Mouse (Mus musculus) heart, embryonic 13.5 days (tissue): Measurements from ENCODE around the gene Ang. TPM values are rescaled to one million over a fixed set of nuclear protein-coding genes. Genes with fewer than 3 reads are reported as not detected.
A peak's percentile ranks its signal among the peaks of the same experiment; 100 is the strongest.
"Not testable (repeated sequence)": the region's sequence is repeated elsewhere in the genome, so short reads cannot be mapped to it uniquely, and the experiment has no call there.

Experiments used
- ATAC-seq: fragments of 200-750 bp; cut with Nextera tagmentation; 2 replicates; pipeline ENCODE4 v1.8.0; 2017; ENCODE audit warnings: moderate TSS enrichment; ENCODE audit not compliant: insufficient number of reproducible peaks, low FRiP score, low TSS enrichment; ENCODE audit errors: extremely low read depth
- H3K27ac ChIP-seq: fragments of 300-500 bp; sonication (generic); replicated peaks from 2 replicates; pipeline ENCODE4 v1.5.1; 2015; ENCODE audit warnings: moderate library complexity, mild to moderate bottlenecking, inconsistent platforms
- H3K27me3 ChIP-seq: fragments of 300-500 bp; sonication (generic); replicated peaks from 2 replicates; pipeline ENCODE4 v1.6.1; 2015; ENCODE audit warnings: mild to moderate bottlenecking, inconsistent platforms
- H3K36me3 ChIP-seq: fragments of 300-500 bp; sonication (generic); 2 replicates; pipeline ENCODE4 v1.6.1; 2015; ENCODE audit warnings: mild to moderate bottlenecking, inconsistent platforms
- H3K4me1 ChIP-seq: fragments of 300-500 bp; sonication (generic); 2 replicates; pipeline ENCODE4 v1.6.1; 2015; ENCODE audit warnings: inconsistent platforms
- H3K4me2 ChIP-seq: fragments of 300-500 bp; sonication (generic); 2 replicates; pipeline ENCODE4 v1.6.1; 2015; ENCODE audit warnings: inconsistent platforms, mild to moderate bottlenecking, moderate library complexity
- H3K4me3 ChIP-seq: fragments of 300-500 bp; sonication (generic); 2 replicates; pipeline ENCODE4 v1.5.1; 2015; ENCODE audit warnings: moderate library complexity, mild to moderate bottlenecking, inconsistent platforms
- H3K9ac ChIP-seq: fragments of 300-500 bp; sonication (generic); 2 replicates; pipeline ENCODE4 v1.6.1; 2015; ENCODE audit warnings: inconsistent platforms, mild to moderate bottlenecking, moderate library complexity
- H3K9me3 ChIP-seq: fragments of 300-500 bp; sonication (generic); 2 replicates; pipeline ENCODE4 v1.6.1; 2016; ENCODE audit warnings: inconsistent platforms
- WGBS: fragments of 180-500 bp; shearing (Covaris S2); methylation state at CpG from one replicate; pipeline ENCODE4 v1.1.7; 2015; ENCODE audit warnings: mixed read lengths; 5-methylcytosine and 5-hydroxymethylcytosine counted together
- polyA plus RNA-seq: library from polyadenylated mRNA; unstranded; fragments of >200 nt; fragmentation: Nextera tagmentation; extraction: Ambion mirVana; gene quantifications from 2 replicates; pipeline ENCODE4 v1.2.1, GENCODE M21; 2015

The Ang gene
- polyA plus RNA-seq, 1 experiment from 2014 or later, result 3.9 TPM

- H3K9me3 ChIP-seq, result no peaks in the 10 kb centered on the region
- under 1% methylated on average over 34 of the region's 34 CpGs for WGBS
- H3K27ac ChIP-seq, result peak overlapping the region; percentile 93
- H3K9ac ChIP-seq, result peak overlapping the region; percentile 89
- no peaks in the 10 kb centered on the region for H3K36me3 ChIP-seq
- peak overlapping the region; percentile 79 for H3K4me3 ChIP-seq
- peaks cover 13% of the 10 kb centered on the region for H3K4me1 ChIP-seq
- peaks cover 8% of the 10 kb centered on the region; the same call in 1 of the 2 replicates for H3K27me3 ChIP-seq
- peak overlapping the region; percentile 80 for H3K4me2 ChIP-seq
- peak; percentile 83 for ATAC-seq
Observed at GRCm38 (mm10) chr14:51088970-51089673, 1.8 kb upstream of the Ang start.

GRCm38 (mm10) chr14:51089674-51090076, 1.3 kb upstream of the Ang start:
- Histone ChIP-seq H3K27me3 (0 out of 2 replicates have a peak, but pooled peaks cover 5% of the 10 kb centered on the region), H3K9ac (peak overlapping the region; percentile 89), H3K4me2 (peak overlapping the region; percentile 80), H3K4me1 (peaks cover 12% of the 10 kb centered on the region), H3K36me3 (no peaks in the 10 kb centered on the region), H3K9me3 (no peaks in the 10 kb centered on the region), H3K4me3 (peak overlapping the region; percentile 79), H3K27ac (peak overlapping the region; percentile 93)
- WGBS, result 0% methylated on average over 15 of the region's 15 CpGs
- no peak for ATAC-seq

- Histone ChIP-seq H3K4me3 (peak overlapping the region; percentile 79), H3K27me3 (0 out of 2 replicates have a peak, but pooled peaks cover under 1% of the 10 kb centered on the region), H3K4me2 (peak overlapping the region; percentile 80), H3K27ac (peak overlapping the region; percentile 93), H3K4me1 (peaks cover 12% of the 10 kb centered on the region), H3K9me3 (no peaks in the 10 kb centered on the region), H3K36me3 (no peaks in the 10 kb centered on the region), H3K9ac (peak overlapping the region; percentile 89)
- under 1% methylated on average over 27 of the region's 27 CpGs for WGBS
- ATAC-seq, result 0 out of 2 replicates have a peak, but pooled peaks have one; percentile 8
Observed at GRCm38 (mm10) chr14:51090077-51090781, 721 bp upstream of the Ang start.

- H3K36me3 ChIP-seq, result no peaks in the 10 kb centered on the region
- H3K27me3 ChIP-seq, result no peaks in the 10 kb centered on the region
- peaks cover 9% of the 10 kb centered on the region for H3K4me1 ChIP-seq
- ATAC-seq, result no peak
- H3K27ac ChIP-seq, result peak overlapping the region; percentile 39; the same call in 1 of the 2 replicates
- peak overlapping the region; percentile 80 for H3K4me2 ChIP-seq
- H3K4me3 ChIP-seq, result peak overlapping the region; percentile 79
- H3K9me3 ChIP-seq, result no peaks in the 10 kb centered on the region
- 56% methylated on average over 8 of the region's 8 CpGs for WGBS
- H3K9ac ChIP-seq, result peak overlapping the region; percentile 37; the same call in 1 of the 2 replicates
Observed at GRCm38 (mm10) chr14:51092073-51092620, 1.2 kb downstream of the Ang start.

GRCm38 (mm10) chr14:51093496-51093895, 2.5 kb downstream of the Ang start:
- no peak overlapping the region for H3K4me3 ChIP-seq
- H3K9ac ChIP-seq, result no peak overlapping the region
- 28% methylated on average over 3 of the region's 3 CpGs for WGBS
- no peak for ATAC-seq
- H3K27ac ChIP-seq, result no peak overlapping the region
- H3K4me1 ChIP-seq, result peaks cover 9% of the 10 kb centered on the region
- no peaks in the 10 kb centered on the region for H3K27me3 ChIP-seq
- H3K36me3 ChIP-seq, result no peaks in the 10 kb centered on the region
- no peak overlapping the region for H3K4me2 ChIP-seq
- no peaks in the 10 kb centered on the region for H3K9me3 ChIP-seq

GRCm38 (mm10) chr14:51094096-51094875, 3.3 kb downstream of the Ang start:
- 73% methylated on average over 5 of the region's 5 CpGs for WGBS
- H3K4me3 ChIP-seq, result no peak overlapping the region
- H3K9ac ChIP-seq, result no peak overlapping the region
- no peaks in the 10 kb centered on the region for H3K27me3 ChIP-seq
- no peaks in the 10 kb centered on the region for H3K36me3 ChIP-seq
- H3K27ac ChIP-seq, result no peak overlapping the region
- H3K4me2 ChIP-seq, result no peak overlapping the region
- no peaks in the 10 kb centered on the region for H3K9me3 ChIP-seq
- ATAC-seq, result no peak
- H3K4me1 ChIP-seq, result peaks cover 9% of the 10 kb centered on the region

GRCm38 (mm10) chr14:51094921-51095320, 4.0 kb downstream of the Ang start:
- Histone ChIP-seq H3K27ac (no peak overlapping the region), H3K27me3 (no peaks in the 10 kb centered on the region), H3K4me1 (peaks cover 9% of the 10 kb centered on the region), H3K9me3 (no peaks in the 10 kb centered on the region), H3K4me2 (no peak overlapping the region), H3K36me3 (no peaks in the 10 kb centered on the region), H3K9ac (no peak overlapping the region), H3K4me3 (no peak overlapping the region)
- no peak for ATAC-seq
- WGBS, result 63% methylated on average over 9 of the region's 9 CpGs

- Histone ChIP-seq H3K27ac (no peak overlapping the region), H3K27me3 (no peaks in the 10 kb centered on the region), H3K36me3 (no peaks in the 10 kb centered on the region), H3K4me3 (no peak overlapping the region), H3K4me2 (no peak overlapping the region), H3K4me1 (peaks cover 9% of the 10 kb centered on the region), H3K9me3 (no peaks in the 10 kb centered on the region), H3K9ac (no peak overlapping the region)
- WGBS, result 59% methylated on average over 9 of the region's 9 CpGs
- ATAC-seq, result no peak
Observed at GRCm38 (mm10) chr14:51095736-51096524, 5.0 kb downstream of the Ang start.

GRCm38 (mm10) chr14:51098300-51098699, 7.3 kb downstream of the Ang start:
- not testable (repeated sequence) for H3K27ac ChIP-seq, H3K9me3 ChIP-seq, H3K4me1 ChIP-seq, H3K27me3 ChIP-seq, H3K4me2 ChIP-seq, ATAC-seq, H3K4me3 ChIP-seq, H3K36me3 ChIP-seq, H3K9ac ChIP-seq
- WGBS, result 24% methylated on average over 1 of the region's 1 CpGs

GRCm38 (mm10) chr14:51098921-51099320, 8.0 kb downstream of the Ang start:
- Histone ChIP-seq H3K4me3 (no peak overlapping the region), H3K4me2 (no peak overlapping the region), H3K36me3 (no peaks in the 10 kb centered on the region), H3K9ac (no peak overlapping the region), H3K4me1 (no peaks in the 10 kb centered on the region), H3K27me3 (no peaks in the 10 kb centered on the region), H3K27ac (no peak overlapping the region), H3K9me3 (no peaks in the 10 kb centered on the region)
- no peak for ATAC-seq
- WGBS, result 90% methylated on average over 11 of the region's 11 CpGs
